Mouse (Mus musculus): ENCODE measurements around the gene Cntfr.

GRCm38 (mm10) chr4:41677006-41677629, 19.8 kb downstream of the Cntfr start:
- TF ChIP-seq CTCF (IDR thresholded peaks at IDR 0.05; ENCODE audit: borderline replicate concordance, control insufficient read depth, extremely low read depth, insufficient read depth, low read length, poor library complexity): no peak
- no peak for TF ChIP-seq POLR2A (IDR thresholded peaks at IDR 0.05; ENCODE audit: control insufficient read depth, extremely low read depth, insufficient read depth, low read length, poor library complexity)

Data from thymus, adult 2 months (tissue).